Mouse (Mus musculus): Measurements from ENCODE around the gene Rps21. TPM values are rescaled to one million over a fixed set of nuclear protein-coding genes. Genes with fewer than 3 reads are reported as not detected.
A peak's percentile ranks its signal among the peaks of the same experiment; 100 is the strongest.

Rps21 gene
- total RNA-seq, 2 experiments from 2014 or later = 682 to 702 TPM

GRCm38 (mm10) chr2:180260610-180261480 lies 3.7 kb downstream of the Rps21 start:
- Histone ChIP-seq H3K4me3 (no peak overlapping the region), H3K27ac (no peak overlapping the region)
- no peak for DNase-seq (ENCODE audit: extremely low spot score in 1 of 2, low spot score in 2 of 2)
- no peak for TF ChIP-seq CTCF (IDR thresholded peaks at IDR 0.05)
- intact Hi-C loops (cut with DNase I) = no loop called here

GRCm38 (mm10) chr2:180261901-180262300 lies 4.7 kb downstream of the Rps21 start:
- intact Hi-C loops (cut with DNase I) = no loop called here
- Histone ChIP-seq H3K4me3 (no peak overlapping the region), H3K27ac (peak overlapping the region; percentile 4; the same call in 1 of the 2 replicates)
- no peak for DNase-seq (ENCODE audit: extremely low spot score in 1 of 2, low spot score in 2 of 2)
- no peak for TF ChIP-seq CTCF (IDR thresholded peaks at IDR 0.05)

- no peak for DNase-seq (ENCODE audit: extremely low spot score in 1 of 2, low spot score in 2 of 2)
- Histone ChIP-seq H3K27ac (peak overlapping the region; percentile 4; the same call in 1 of the 2 replicates), H3K4me3 (no peak overlapping the region)
- no peak for TF ChIP-seq CTCF (IDR thresholded peaks at IDR 0.05)
- intact Hi-C loops (cut with DNase I) = no loop called here
These were observed 5.3 kb downstream of the Rps21 start for GRCm38 (mm10) chr2:180262441-180262840.

DNA sequence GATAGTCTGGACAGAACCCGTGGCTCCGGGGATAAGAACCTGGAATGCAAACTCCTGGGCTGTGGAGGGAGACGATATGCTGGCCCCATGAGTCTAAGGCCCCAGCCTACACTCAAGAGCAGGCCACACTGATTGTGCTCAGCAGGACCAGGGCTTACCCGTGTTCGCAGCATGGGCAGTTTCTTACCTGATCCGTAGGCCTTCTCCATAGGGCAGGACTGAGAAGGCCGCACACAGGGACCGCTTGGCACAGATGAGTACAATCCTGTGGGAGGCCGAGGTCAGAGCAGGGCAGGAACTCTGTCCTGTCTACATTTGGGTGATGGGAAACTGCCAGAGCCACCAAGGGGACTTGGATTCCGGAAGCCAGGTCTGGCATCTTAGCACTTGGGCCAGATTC lies 5.7 kb downstream of the Rps21 start:
- intact Hi-C loops (cut with DNase I) = no loop called here
- H3K4me3 ChIP-seq = no peak overlapping the region
- H3K27ac ChIP-seq = peak overlapping the region; percentile 2; the same call in 1 of the 2 replicates
- TF ChIP-seq CTCF (IDR thresholded peaks at IDR 0.05) = no peak
- no peak for DNase-seq (ENCODE audit: extremely low spot score in 1 of 2, low spot score in 2 of 2)

- no peak for TF ChIP-seq CTCF (IDR thresholded peaks at IDR 0.05)
- intact Hi-C loops (cut with DNase I) = no loop called here
- no peak overlapping the region for H3K27ac ChIP-seq
- DNase-seq (ENCODE audit: extremely low spot score in 1 of 2, low spot score in 2 of 2) = no peak
- H3K4me3 ChIP-seq = no peak overlapping the region
These were observed 10.8 kb downstream of the Rps21 start for GRCm38 (mm10) chr2:180267955-180268354.

GRCm38 (mm10) chr2:180269329-180269728 lies 12.2 kb downstream of the Rps21 start:
- Histone ChIP-seq H3K27ac (no peak overlapping the region), H3K4me3 (no peak overlapping the region)
- intact Hi-C loops (cut with DNase I) = no loop called here
- no peak for TF ChIP-seq CTCF (IDR thresholded peaks at IDR 0.05)
- DNase-seq (ENCODE audit: extremely low spot score in 1 of 2, low spot score in 2 of 2) = no peak

- no peak for TF ChIP-seq CTCF (IDR thresholded peaks at IDR 0.05)
- Histone ChIP-seq H3K27ac (no peak overlapping the region), H3K4me3 (no peak overlapping the region)
- DNase-seq (ENCODE audit: extremely low spot score in 1 of 2, low spot score in 2 of 2) = no peak
- intact Hi-C loops (cut with DNase I) = no loop called here
These were observed 13.5 kb downstream of the Rps21 start for GRCm38 (mm10) chr2:180270537-180271255.

DNA sequence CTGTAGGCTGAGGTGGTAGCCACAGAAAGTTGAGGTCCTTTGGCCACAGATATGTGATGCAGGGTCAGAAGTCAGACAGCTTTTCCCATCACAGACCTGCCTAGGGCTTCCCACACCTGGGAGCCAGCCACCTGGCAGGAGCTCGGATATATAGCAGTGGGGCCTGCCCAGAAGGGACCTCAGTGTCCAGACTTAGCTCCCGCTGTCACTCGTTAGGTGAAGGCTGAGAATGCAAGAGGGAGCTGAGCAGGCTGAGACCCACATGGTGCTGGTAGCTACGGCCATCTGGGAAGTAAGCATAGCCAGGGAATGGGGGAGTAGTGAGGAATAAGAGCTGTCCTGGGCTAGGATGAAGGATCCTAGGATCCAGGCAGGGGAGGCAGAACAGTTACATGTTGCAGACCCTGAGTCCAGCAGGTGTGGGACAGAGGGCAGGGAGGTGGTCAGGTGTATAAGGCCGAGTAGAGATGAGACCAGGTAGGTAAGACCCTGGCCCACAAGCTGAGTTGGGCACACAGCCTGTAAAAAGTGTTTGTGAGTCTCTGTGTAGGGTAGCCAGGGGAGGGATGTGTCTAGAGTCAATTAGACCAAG lies 14.7 kb downstream of the Rps21 start:
- intact Hi-C loops (cut with DNase I) = no loop called here
- no peak for TF ChIP-seq CTCF (IDR thresholded peaks at IDR 0.05)
- no peak for DNase-seq (ENCODE audit: extremely low spot score in 1 of 2, low spot score in 2 of 2)
- no peak overlapping the region for H3K27ac ChIP-seq
- H3K4me3 ChIP-seq = peak overlapping the region; percentile 81; the same call in 1 of the 2 replicates

DNA sequence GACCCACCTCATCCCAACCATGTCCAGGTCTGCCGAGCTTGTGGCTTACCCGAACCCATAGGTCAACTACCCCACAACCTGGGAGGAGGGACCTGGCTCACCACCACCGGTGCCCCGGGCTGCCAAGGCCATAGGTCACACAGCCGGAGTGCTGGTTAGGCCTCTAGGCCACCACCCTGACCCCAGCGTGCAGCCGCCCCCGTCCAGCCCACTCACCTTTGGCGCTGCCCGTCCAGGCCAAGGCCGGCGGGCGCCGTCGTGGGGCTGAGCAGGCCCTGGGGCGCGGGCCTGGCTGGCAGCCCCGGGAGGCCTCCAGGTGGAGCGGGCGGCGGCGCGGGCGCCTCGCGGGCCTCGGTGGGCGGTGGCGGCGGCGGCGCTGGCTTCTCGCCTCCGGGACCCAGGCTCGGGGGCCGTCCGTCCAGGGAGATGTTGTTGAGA lies 15.7 kb downstream of the Rps21 start:
- Histone ChIP-seq H3K4me3 (peak overlapping the region; percentile 81), H3K27ac (peak overlapping the region; percentile 84)
- no peak for DNase-seq (ENCODE audit: extremely low spot score in 1 of 2, low spot score in 2 of 2)
- intact Hi-C loops (cut with DNase I) = no loop called here
- TF ChIP-seq CTCF (IDR thresholded peaks at IDR 0.05) = no peak

DNA sequence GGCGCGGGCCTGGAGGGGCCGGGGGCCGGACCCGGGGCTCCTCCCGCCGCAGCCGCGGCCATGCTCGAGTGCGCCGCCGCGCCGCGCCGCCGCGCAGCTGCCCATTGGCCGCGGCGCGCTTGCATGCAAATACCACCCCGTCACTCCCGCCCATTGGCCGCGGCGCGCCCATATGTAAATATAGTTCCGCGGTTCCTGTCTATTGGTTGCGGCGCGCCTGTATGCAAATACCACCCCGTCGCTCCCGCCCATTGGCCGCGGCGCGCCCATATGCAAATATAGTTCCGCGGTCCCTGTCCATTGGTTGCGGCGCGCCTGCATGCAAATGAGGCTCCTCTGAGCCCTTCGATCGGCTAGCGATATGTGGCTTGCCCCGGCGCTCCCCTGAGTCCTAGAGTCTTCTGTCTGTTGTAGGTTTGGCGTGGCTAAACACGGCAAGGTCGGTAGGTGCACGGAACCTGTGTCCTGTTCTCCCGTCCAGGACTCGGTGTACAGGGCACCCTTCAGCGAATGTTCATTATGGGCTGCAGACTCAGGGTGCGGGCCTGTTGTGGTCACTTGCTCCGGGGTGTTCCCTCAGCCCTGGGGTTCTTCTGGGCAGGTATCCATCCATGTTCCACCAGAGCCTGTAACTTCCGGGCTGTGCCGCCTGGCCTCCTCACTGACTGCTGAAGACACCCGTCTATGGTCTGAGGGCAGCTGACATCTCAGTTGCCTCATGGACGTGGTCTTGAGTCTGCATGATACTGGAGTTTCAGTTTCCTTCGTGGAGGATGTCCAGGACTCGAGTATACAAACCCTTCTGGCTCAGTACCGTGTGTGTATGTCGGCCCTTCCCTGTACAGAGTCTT lies 16.4 kb downstream of the Rps21 start, which contains the start of gene Cables2:
TSS of gene Cables2 (minus strand) at position 103 of the 851 bp plus-strand sequence.
- H3K4me3 ChIP-seq = peak within 1 kb of the TSS; percentile 81
- peak; percentile 85 to 91 for DNase-seq (ENCODE audit: extremely low spot score in 1 of 2, low spot score in 2 of 2)
- no peak for TF ChIP-seq CTCF (IDR thresholded peaks at IDR 0.05)
- peak within 1 kb of the TSS; percentile 84 for H3K27ac ChIP-seq
- intact Hi-C loops (cut with DNase I) = no loop called here

GRCm38 (mm10) chr2:180274523-180274922 lies 17.3 kb downstream of the Rps21 start:
- DNase-seq (ENCODE audit: extremely low spot score in 1 of 2, low spot score in 2 of 2) = no peak
- no peak overlapping the region for H3K4me3 ChIP-seq
- no peak for TF ChIP-seq CTCF (IDR thresholded peaks at IDR 0.05)
- no peak overlapping the region for H3K27ac ChIP-seq
- intact Hi-C loops (cut with DNase I) = no loop called here

Data from left cerebral cortex, adult 2 months (tissue).